Mouse (Mus musculus) adrenal gland, postnatal 4 days (tissue): Measurements from ENCODE around the gene Lrriq3. TPM values are rescaled to one million over a fixed set of nuclear protein-coding genes. Genes with fewer than 3 reads are reported as not detected.

Experiments used
- total RNA-seq, 2 experiments: library from RNA; stranded (reverse); gene quantifications; 2 replicates each; pipeline ENCODE4 v1.2.3; 2021

The Lrriq3 gene
- total RNA-seq, 2 experiments from 2014 or later: 2.2 to 2.3 TPM

Other genes with a start within 250 kb of the Lrriq3 start
- gene Tnni3k, start 38.0 kb upstream of the Lrriq3 start, total RNA-seq: not detected
- 10 to 100 TPM; 24.7 to 25.5 TPM for gene Fpgt, start within 50 bp of the Lrriq3 start, total RNA-seq